Mouse (Mus musculus) neural tube, embryonic 13.5 days (tissue): ENCODE measurements around the gene Arhgap31. TPM values are rescaled to one million over a fixed set of nuclear protein-coding genes. Genes with fewer than 3 reads are reported as not detected.

ENCODE experiments used
- ATAC-seq: fragments of 200-750 bp; cut with Nextera tagmentation; 2 replicates; pipeline ENCODE4 v1.8.0; 2017; ENCODE audit warnings: low read depth, mild to moderate bottlenecking, moderate TSS enrichment, moderate library complexity
- H3K27ac ChIP-seq: fragments of 300-500 bp; sonication (generic); replicated peaks from 2 replicates; pipeline ENCODE4 v1.5.1; 2015; ENCODE audit warnings: moderate library complexity, mild to moderate bottlenecking, inconsistent platforms
- H3K27me3 ChIP-seq: fragments of 300-500 bp; sonication (generic); 2 replicates; pipeline ENCODE4 v1.6.1; 2015; ENCODE audit warnings: mild to moderate bottlenecking, inconsistent platforms
- H3K36me3 ChIP-seq: fragments of 300-500 bp; sonication (generic); 2 replicates; pipeline ENCODE4 v1.6.1; 2015; ENCODE audit warnings: mild to moderate bottlenecking, inconsistent platforms
- H3K4me1 ChIP-seq: fragments of 300-500 bp; sonication (generic); replicated peaks from 2 replicates; pipeline ENCODE4 v1.6.1; 2015; ENCODE audit warnings: inconsistent platforms
- H3K4me2 ChIP-seq: fragments of 300-500 bp; sonication (generic); 2 replicates; pipeline ENCODE4 v1.6.1; 2015; ENCODE audit warnings: inconsistent platforms, mild to moderate bottlenecking, moderate library complexity
- H3K4me3 ChIP-seq: fragments of 300-500 bp; sonication (generic); 2 replicates; pipeline ENCODE4 v1.5.1; 2015; ENCODE audit warnings: mild to moderate bottlenecking, inconsistent platforms
- H3K9ac ChIP-seq: fragments of 300-500 bp; sonication (generic); 2 replicates; pipeline ENCODE4 v1.6.1; 2015; ENCODE audit warnings: moderate library complexity, mild to moderate bottlenecking, inconsistent platforms
- H3K9me3 ChIP-seq: fragments of 300-500 bp; sonication (generic); 2 replicates; pipeline ENCODE4 v1.6.1; 2016; ENCODE audit warnings: inconsistent platforms
- WGBS: fragments of 180-500 bp; shearing (Covaris S2); methylation state at CpG from one replicate; pipeline ENCODE4 v1.1.7; 2015; 5-methylcytosine and 5-hydroxymethylcytosine counted together
- polyA plus RNA-seq: library from polyadenylated mRNA; unstranded; fragments of >200 nt; fragmentation: Nextera tagmentation; extraction: Ambion mirVana; gene quantifications from 2 replicates; pipeline ENCODE4 v1.2.1, GENCODE M21; 2015

The Arhgap31 gene
- polyA plus RNA-seq: 5.8 and 7.0 TPM in 2 replicates

GRCm38 (mm10) chr16:38712581-38713403 lies at the start of gene Arhgap31:
Gene Arhgap31 (minus strand): TSS chr16:38713274.
- WGBS: under 1% methylated on average over 68 of the region's 74 CpGs
- H3K36me3 ChIP-seq: no peaks in the 10 kb centered on the region
- ATAC-seq: peak; percentile 93
- no peaks in the 10 kb centered on the region for H3K9me3 ChIP-seq
- H3K9ac ChIP-seq: peak within 1 kb of the TSS; percentile 81
- peak within 1 kb of the TSS; percentile 67 for H3K4me3 ChIP-seq
- H3K27me3 ChIP-seq: no peaks in the 10 kb centered on the region
- peaks cover 30% of the 10 kb centered on the region for H3K4me1 ChIP-seq
- peak within 1 kb of the TSS; percentile 92 for H3K4me2 ChIP-seq
- peak within 1 kb of the TSS; percentile 78 for H3K27ac ChIP-seq

DNA sequence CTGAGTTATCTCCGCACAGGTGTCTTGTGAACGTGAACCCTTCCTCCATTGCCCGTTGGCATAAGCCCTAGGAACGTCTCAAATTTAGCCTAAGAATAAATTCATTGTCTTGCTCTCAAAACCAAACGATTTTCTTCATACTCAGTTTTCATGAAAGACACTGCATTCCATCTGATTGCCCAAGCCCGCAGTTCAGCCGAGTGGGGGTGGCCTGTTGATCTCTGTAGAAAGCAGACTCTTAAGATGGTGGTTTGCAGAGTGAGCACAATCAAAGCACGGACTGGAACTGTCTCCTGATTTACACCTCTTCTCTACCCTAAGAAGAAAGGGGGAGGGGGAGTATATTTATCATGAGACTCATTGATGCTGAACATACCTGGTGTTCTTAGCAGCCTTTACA lies 49.3 kb upstream of the Arhgap31 start:
- H3K27me3 ChIP-seq: no peaks in the 10 kb centered on the region
- no peaks in the 10 kb centered on the region for H3K9me3 ChIP-seq
- no peak for ATAC-seq
- H3K4me2 ChIP-seq: no peak overlapping the region
- no peak overlapping the region for H3K27ac ChIP-seq
- no peak overlapping the region for H3K9ac ChIP-seq
- H3K4me1 ChIP-seq: no peaks in the 10 kb centered on the region
- H3K4me3 ChIP-seq: no peak overlapping the region
- H3K36me3 ChIP-seq: peaks cover 39% of the 10 kb centered on the region
- 83% methylated on average over 8 of the region's 8 CpGs for WGBS

DNA sequence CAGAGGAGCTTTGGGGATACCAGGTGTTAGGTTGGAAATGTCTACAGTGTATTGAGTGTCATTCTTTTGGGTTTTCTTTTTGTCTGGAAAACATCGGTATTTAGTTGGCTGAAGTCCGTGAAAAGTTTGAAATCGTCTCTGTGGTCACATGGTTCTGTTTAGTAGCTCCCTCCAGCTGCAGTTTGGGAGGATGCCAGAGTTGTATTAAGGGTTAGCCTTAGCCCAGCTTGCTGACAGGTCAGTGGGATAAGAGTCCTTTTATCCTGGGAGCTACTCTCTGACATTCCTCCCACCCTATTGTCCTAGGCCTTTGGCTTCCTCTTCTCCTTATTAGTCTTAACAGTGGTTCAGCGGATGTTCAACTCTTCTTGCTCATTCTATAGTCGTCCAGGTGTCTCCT lies 48.9 kb upstream of the Arhgap31 start:
- no peaks in the 10 kb centered on the region for H3K4me1 ChIP-seq
- H3K4me2 ChIP-seq: no peak overlapping the region
- H3K27me3 ChIP-seq: no peaks in the 10 kb centered on the region
- ATAC-seq: no peak
- no peak overlapping the region for H3K27ac ChIP-seq
- 86% methylated on average over 5 of the region's 5 CpGs for WGBS
- no peak overlapping the region for H3K4me3 ChIP-seq
- no peaks in the 10 kb centered on the region for H3K9me3 ChIP-seq
- H3K36me3 ChIP-seq: peaks cover 36% of the 10 kb centered on the region
- H3K9ac ChIP-seq: no peak overlapping the region

DNA sequence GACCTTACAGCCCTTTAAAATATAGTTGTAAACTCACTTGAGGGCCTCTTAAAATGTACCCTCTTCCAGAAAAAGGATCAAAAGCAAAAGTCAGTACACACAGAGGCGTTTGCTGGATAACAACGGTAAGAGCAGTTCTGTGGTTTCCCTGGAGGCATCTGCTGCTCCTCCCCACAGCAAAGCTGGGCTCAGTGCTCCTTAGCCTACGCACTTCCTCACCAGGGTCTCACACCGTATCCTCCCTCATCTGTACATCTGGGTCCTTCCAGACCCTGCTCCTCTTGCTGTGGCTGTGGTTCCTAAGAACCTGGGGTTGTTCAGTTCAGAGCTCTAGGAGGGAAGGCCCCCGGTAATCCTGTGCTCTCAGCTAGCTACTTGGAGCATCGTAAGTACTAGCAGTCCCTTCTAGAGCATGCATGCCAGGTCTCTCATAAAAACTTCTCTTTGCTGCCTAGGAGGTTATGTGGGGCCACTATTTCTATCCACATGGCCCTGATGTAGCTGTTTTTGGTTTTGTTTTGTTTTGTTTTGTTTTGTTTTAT lies 47.8 kb upstream of the Arhgap31 start:
- peaks cover 32% of the 10 kb centered on the region for H3K36me3 ChIP-seq
- no peaks in the 10 kb centered on the region for H3K9me3 ChIP-seq
- H3K9ac ChIP-seq: no peak overlapping the region
- H3K27me3 ChIP-seq: no peaks in the 10 kb centered on the region
- no peak for ATAC-seq
- 87% methylated on average over 6 of the region's 6 CpGs for WGBS
- H3K27ac ChIP-seq: no peak overlapping the region
- no peak overlapping the region for H3K4me3 ChIP-seq
- 0 out of 2 replicates have a peak, but pooled peaks cover 1% of the 10 kb centered on the region for H3K4me1 ChIP-seq
- H3K4me2 ChIP-seq: no peak overlapping the region

DNA sequence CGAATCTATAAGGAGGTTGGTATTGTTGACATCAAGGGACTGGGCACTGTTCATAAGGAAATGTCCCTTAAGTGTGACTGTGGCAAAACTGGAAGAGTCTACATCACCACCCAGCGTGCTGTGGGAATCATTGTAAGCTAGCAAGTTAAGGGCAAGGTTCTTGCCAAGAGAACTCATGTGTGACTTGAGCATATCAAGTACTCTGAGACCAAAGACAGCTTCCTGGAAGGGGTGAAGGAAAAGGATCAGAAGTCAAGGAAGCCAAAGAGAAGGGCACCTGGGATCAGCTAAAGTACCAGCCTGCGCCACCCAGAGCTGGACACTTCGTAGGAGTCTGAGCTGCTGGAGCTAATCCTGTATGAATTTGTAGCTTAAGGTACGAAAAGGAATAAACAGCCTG lies 47.2 kb upstream of the Arhgap31 start:
- WGBS: 93% methylated on average over 5 of the region's 5 CpGs
- 0 out of 2 replicates have a peak, but pooled peaks cover 2% of the 10 kb centered on the region for H3K4me1 ChIP-seq
- H3K4me3 ChIP-seq: no peak overlapping the region
- H3K27ac ChIP-seq: no peak overlapping the region
- H3K27me3 ChIP-seq: no peaks in the 10 kb centered on the region
- H3K4me2 ChIP-seq: no peak overlapping the region
- no peak overlapping the region for H3K9ac ChIP-seq
- peaks cover 32% of the 10 kb centered on the region for H3K36me3 ChIP-seq
- H3K9me3 ChIP-seq: no peaks in the 10 kb centered on the region
- ATAC-seq: no peak

GRCm38 (mm10) chr16:38758104-38758861 lies 45.2 kb upstream of the Arhgap31 start:
- H3K4me3 ChIP-seq: no peak overlapping the region
- H3K36me3 ChIP-seq: peaks cover 38% of the 10 kb centered on the region
- 0 out of 2 replicates have a peak, but pooled peaks cover 4% of the 10 kb centered on the region for H3K4me1 ChIP-seq
- no peak overlapping the region for H3K4me2 ChIP-seq
- WGBS: 81% methylated on average over 12 of the region's 12 CpGs
- no peaks in the 10 kb centered on the region for H3K9me3 ChIP-seq
- no peak overlapping the region for H3K27ac ChIP-seq
- H3K27me3 ChIP-seq: no peaks in the 10 kb centered on the region
- H3K9ac ChIP-seq: no peak overlapping the region
- ATAC-seq: no peak

GRCm38 (mm10) chr16:38757626-38758025 lies 44.6 kb upstream of the Arhgap31 start:
- no peak overlapping the region for H3K4me3 ChIP-seq
- H3K9ac ChIP-seq: no peak overlapping the region

GRCm38 (mm10) chr16:38756572-38756971 lies 43.5 kb upstream of the Arhgap31 start:
- no peak for ATAC-seq
- Histone ChIP-seq H3K27me3 (no peaks in the 10 kb centered on the region), H3K27ac (no peak overlapping the region), H3K4me2 (no peak overlapping the region), H3K4me3 (no peak overlapping the region), H3K36me3 (peaks cover 38% of the 10 kb centered on the region), H3K4me1 (peaks cover 10% of the 10 kb centered on the region), H3K9me3 (no peaks in the 10 kb centered on the region), H3K9ac (no peak overlapping the region)
- WGBS: 80% methylated on average over 4 of the region's 4 CpGs

More at GRCm38 (mm10) chr16:38757626-38758025, 44.6 kb upstream of the Arhgap31 start:
- H3K9me3 ChIP-seq: no peaks in the 10 kb centered on the region
- no peak overlapping the region for H3K4me2 ChIP-seq
- no peak overlapping the region for H3K27ac ChIP-seq
- peaks cover 10% of the 10 kb centered on the region for H3K4me1 ChIP-seq
- ATAC-seq: no peak
- peaks cover 38% of the 10 kb centered on the region for H3K36me3 ChIP-seq
- H3K27me3 ChIP-seq: no peaks in the 10 kb centered on the region
- 95% methylated on average over 19 of the region's 19 CpGs for WGBS

DNA sequence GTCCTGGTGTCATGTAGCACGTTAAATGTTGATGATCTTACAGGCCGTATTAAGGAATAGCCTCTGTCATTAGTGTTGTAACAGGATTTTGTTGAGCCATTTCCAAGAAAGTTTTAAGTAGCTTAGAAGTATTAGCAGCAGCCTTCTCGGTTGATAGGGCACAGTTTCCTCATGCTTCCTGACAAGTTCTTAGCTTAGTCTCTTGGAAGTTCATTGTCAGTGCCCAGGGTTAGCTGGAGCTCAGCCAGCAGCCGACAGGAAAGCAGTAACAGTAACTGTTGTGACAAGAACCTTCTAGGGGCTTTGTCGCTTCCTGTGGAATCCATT lies 43.1 kb upstream of the Arhgap31 start:
- H3K9ac ChIP-seq: no peak overlapping the region
- no peak overlapping the region for H3K4me2 ChIP-seq
- peaks cover 10% of the 10 kb centered on the region for H3K4me1 ChIP-seq
- 62% methylated on average over 5 of the region's 5 CpGs for WGBS
- H3K4me3 ChIP-seq: no peak overlapping the region
- peaks cover 38% of the 10 kb centered on the region for H3K36me3 ChIP-seq
- no peak for ATAC-seq
- no peaks in the 10 kb centered on the region for H3K9me3 ChIP-seq
- H3K27me3 ChIP-seq: no peaks in the 10 kb centered on the region
- no peak overlapping the region for H3K27ac ChIP-seq

DNA sequence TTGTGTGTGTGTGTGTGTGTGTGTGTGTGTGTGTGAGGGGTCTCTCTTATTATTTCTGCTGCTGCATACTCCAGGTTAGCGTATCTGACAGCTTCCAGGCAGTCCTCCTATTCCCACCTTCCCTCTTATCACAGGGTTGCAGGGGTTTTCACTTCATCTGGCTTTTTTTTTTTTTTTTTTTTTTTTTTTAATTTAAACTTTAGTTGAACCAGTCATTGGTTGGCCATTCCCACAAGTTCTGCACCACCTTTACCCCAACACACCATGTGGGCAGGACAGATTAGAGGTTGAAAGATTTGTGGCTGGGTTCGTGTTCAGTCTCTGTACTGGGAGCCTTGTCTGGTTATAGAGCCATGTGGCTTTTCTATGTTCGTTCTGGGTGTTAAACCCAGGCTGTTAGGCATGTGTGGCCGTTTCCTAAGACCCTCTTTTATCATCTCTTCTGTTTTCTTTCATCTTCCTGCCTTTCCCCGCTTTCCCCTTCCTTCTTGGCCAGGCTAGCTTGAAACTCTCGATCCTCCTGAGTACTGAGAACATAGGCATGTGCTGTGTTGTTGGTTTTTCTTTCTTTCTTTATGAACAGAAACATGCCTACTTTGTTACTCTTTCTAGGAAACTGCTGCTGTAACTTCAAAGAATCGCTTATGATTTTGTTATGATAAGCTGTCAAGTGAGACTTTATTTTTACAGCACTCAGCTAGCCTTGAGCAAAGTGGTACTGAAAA lies 42.5 kb upstream of the Arhgap31 start:
- 71% methylated on average over 7 of the region's 7 CpGs for WGBS
- no peak for ATAC-seq
- no peak overlapping the region for H3K4me3 ChIP-seq
- no peaks in the 10 kb centered on the region for H3K9me3 ChIP-seq
- H3K4me1 ChIP-seq: peaks cover 10% of the 10 kb centered on the region
- no peak overlapping the region for H3K27ac ChIP-seq
- no peaks in the 10 kb centered on the region for H3K27me3 ChIP-seq
- peaks cover 34% of the 10 kb centered on the region for H3K36me3 ChIP-seq
- no peak overlapping the region for H3K9ac ChIP-seq
- no peak overlapping the region for H3K4me2 ChIP-seq

- ATAC-seq: no peak
- Histone ChIP-seq H3K4me1 (peaks cover 10% of the 10 kb centered on the region), H3K27me3 (no peaks in the 10 kb centered on the region), H3K4me2 (no peak overlapping the region), H3K9ac (no peak overlapping the region), H3K4me3 (no peak overlapping the region), H3K36me3 (peaks cover 22% of the 10 kb centered on the region), H3K27ac (no peak overlapping the region), H3K9me3 (no peaks in the 10 kb centered on the region)
- WGBS: 63% methylated on average over 11 of the region's 11 CpGs
Observed at GRCm38 (mm10) chr16:38753631-38754030, 40.6 kb upstream of the Arhgap31 start.

GRCm38 (mm10) chr16:38750803-38751202 lies 37.7 kb upstream of the Arhgap31 start:
- H3K27ac ChIP-seq: no peak overlapping the region
- WGBS: 77% methylated on average over 6 of the region's 6 CpGs

More at GRCm38 (mm10) chr16:38750803-38751202, 37.7 kb upstream of the Arhgap31 start:
- Histone ChIP-seq H3K36me3 (peaks cover 12% of the 10 kb centered on the region), H3K9ac (no peak overlapping the region), H3K27me3 (no peaks in the 10 kb centered on the region), H3K4me3 (no peak overlapping the region), H3K4me1 (peaks cover 8% of the 10 kb centered on the region), H3K4me2 (no peak overlapping the region), H3K9me3 (no peaks in the 10 kb centered on the region)
- ATAC-seq: no peak
